Mouse (Mus musculus) small intestine, adult 2 months (tissue): ENCODE results near the gene Cntnap1.

Source experiments
- CTCF ChIP-seq: fragments of 200-500 bp; IDR thresholded peaks from 2 replicates; pipeline ENCODE4 v1.5.1; 2012; ENCODE audit warnings: low read depth, mild to moderate bottlenecking, control low read depth, inconsistent platforms, low read length, moderate library complexity, mixed read lengths; ENCODE audit not compliant: insufficient replicate concordance, insufficient read length; ENCODE audit errors: extremely low read depth
- POLR2A ChIP-seq: fragments of 200-500 bp; IDR thresholded peaks from 2 replicates; pipeline ENCODE4 v1.6.1; 2012; ENCODE audit warnings: low read depth, mild to moderate bottlenecking, control low read depth, inconsistent platforms, low read length, moderate library complexity

GRCm38 (mm10) chr11:101170354-101170810 lies at the start of gene Cntnap1:
- no peak for TF ChIP-seq CTCF
- TF ChIP-seq POLR2A = no peak; the same call in 1 of the 2 replicates
